Mouse (Mus musculus): Measurements from ENCODE around the gene Fkrp.

- peak; percentile 54 for TF ChIP-seq CTCF (IDR thresholded peaks at IDR 0.05; ENCODE audit: low read depth)
- TF ChIP-seq EP300 (optimal IDR thresholded peaks at IDR 0.05), result no peak
Observed at GRCm38 (mm10) chr7:16780825-16781554, 35.5 kb downstream of the Fkrp start, which contains the start of gene Slc1a5.

Data from stomach, postnatal 0 days (tissue).